Mouse (Mus musculus): ENCODE results near the gene Chadl. TPM values are rescaled to one million over a fixed set of nuclear protein-coding genes. Genes with fewer than 3 reads are reported as not detected.
A peak's percentile ranks its signal among the peaks of the same experiment; 100 is the strongest.

The Chadl gene
- total and polyA plus RNA-seq, 2 experiments from 2014 or later = 43.1 to 45.6 TPM

- Histone ChIP-seq H3K4me3 (ENCODE audit: low read length) (peak within 1 kb of the TSS; percentile 58), H3K27me3 (ENCODE audit: insufficient read depth, low read length) (no peaks in the 10 kb centered on the region), H3K36me3 (ENCODE audit: insufficient read depth, low read length) (peaks cover 17% of the 10 kb centered on the region), H3K4me2 (ENCODE audit: low read depth, low read length) (peak within 1 kb of the TSS; percentile 84), H3K9ac (replicated peaks; ENCODE audit: low read length) (peak within 1 kb of the TSS; percentile 61), H3K27ac (peak within 1 kb of the TSS; percentile 22; the same call in 1 of the 2 replicates), H3K9me3 (ENCODE audit: low read length) (no peaks in the 10 kb centered on the region), H3K4me1 (ENCODE audit: insufficient read depth, low read length) (no peaks in the 10 kb centered on the region)
- DNase-seq (ENCODE audit: low spot score) = peak; percentile 97
- peak; percentile 99 for ATAC-seq
- under 1% methylated on average over 55 of the region's 55 CpGs for WGBS
- TF ChIP-seq CTCF (IDR thresholded peaks at IDR 0.05; ENCODE audit: low read depth) = peak; percentile 43
Observed at GRCm38 (mm10) chr15:81663697-81664561, 33.2 kb downstream of the Chadl start, which contains the start of gene L3mbtl2. Gene L3mbtl2, plus strand, starts transcription at chr15:81663889.

GRCm38 (mm10) chr15:81663281-81663680 is 33.8 kb downstream of the Chadl start:
- no peaks in the 10 kb centered on the region for H3K4me1 ChIP-seq (ENCODE audit: insufficient read depth, low read length)
- peaks cover 10% of the 10 kb centered on the region; the same call in 1 of the 2 replicates for H3K36me3 ChIP-seq (ENCODE audit: insufficient read depth, low read length)

GRCm38 (mm10) chr15:81661701-81662100 is 35.4 kb downstream of the Chadl start:
- no peaks in the 10 kb centered on the region for H3K4me1 ChIP-seq (ENCODE audit: insufficient read depth, low read length)
- no peaks in the 10 kb centered on the region for H3K36me3 ChIP-seq (ENCODE audit: insufficient read depth, low read length)
- TF ChIP-seq CTCF (IDR thresholded peaks at IDR 0.05; ENCODE audit: low read depth) = no peak
- H3K27me3 ChIP-seq (ENCODE audit: insufficient read depth, low read length) = no peaks in the 10 kb centered on the region
- no peak overlapping the region for H3K9ac ChIP-seq (replicated peaks; ENCODE audit: low read length)
- no peak overlapping the region for H3K4me2 ChIP-seq (ENCODE audit: low read depth, low read length)
- ATAC-seq (no peak), DNase-seq (ENCODE audit: low spot score) (no peak)
- no peak overlapping the region for H3K27ac ChIP-seq
- no peaks in the 10 kb centered on the region for H3K9me3 ChIP-seq (ENCODE audit: low read length)
- H3K4me3 ChIP-seq (ENCODE audit: low read length) = no peak overlapping the region
- 91% methylated on average over 2 of the region's 2 CpGs for WGBS

More at GRCm38 (mm10) chr15:81663281-81663680, 33.8 kb downstream of the Chadl start:
- DNase-seq (ENCODE audit: low spot score) (no peak), ATAC-seq (no peak; the same call in 1 of the 2 replicates)
- Histone ChIP-seq H3K9ac (replicated peaks; ENCODE audit: low read length) (no peak overlapping the region), H3K27me3 (ENCODE audit: insufficient read depth, low read length) (no peaks in the 10 kb centered on the region), H3K4me2 (ENCODE audit: low read depth, low read length) (peak overlapping the region; percentile 84), H3K9me3 (ENCODE audit: low read length) (no peaks in the 10 kb centered on the region), H3K4me3 (ENCODE audit: low read length) (peak overlapping the region; percentile 58), H3K27ac (no peak overlapping the region)
- TF ChIP-seq CTCF (IDR thresholded peaks at IDR 0.05; ENCODE audit: low read depth) = no peak
- 62% methylated on average over 10 of the region's 10 CpGs for WGBS

GRCm38 (mm10) chr15:81650636-81651035 is 46.5 kb downstream of the Chadl start:
- peaks cover 51% of the 10 kb centered on the region for H3K36me3 ChIP-seq (ENCODE audit: insufficient read depth, low read length)
- WGBS = 51% methylated on average over 7 of the region's 7 CpGs

GRCm38 (mm10) chr15:81649516-81650455 is 47.3 kb downstream of the Chadl start:
- Histone ChIP-seq H3K27ac (no peak overlapping the region), H3K9me3 (ENCODE audit: low read length) (no peaks in the 10 kb centered on the region), H3K36me3 (ENCODE audit: insufficient read depth, low read length) (peaks cover 59% of the 10 kb centered on the region), H3K4me1 (ENCODE audit: insufficient read depth, low read length) (no peaks in the 10 kb centered on the region), H3K9ac (replicated peaks; ENCODE audit: low read length) (no peak overlapping the region), H3K4me2 (ENCODE audit: low read depth, low read length) (no peak overlapping the region), H3K27me3 (ENCODE audit: insufficient read depth, low read length) (no peaks in the 10 kb centered on the region), H3K4me3 (ENCODE audit: low read length) (no peak overlapping the region)
- 78% methylated on average over 8 of the region's 8 CpGs for WGBS
- 0 out of 2 replicates have a peak, but pooled peaks have one; percentile 18 for ATAC-seq
- peak; percentile 9 for DNase-seq (ENCODE audit: low spot score)
- no peak for TF ChIP-seq CTCF (IDR thresholded peaks at IDR 0.05; ENCODE audit: low read depth)

More at GRCm38 (mm10) chr15:81650636-81651035, 46.5 kb downstream of the Chadl start:
- no peaks in the 10 kb centered on the region for H3K4me1 ChIP-seq (ENCODE audit: insufficient read depth, low read length)
- no peak overlapping the region for H3K27ac ChIP-seq
- H3K4me2 ChIP-seq (ENCODE audit: low read depth, low read length) = no peak overlapping the region
- H3K9me3 ChIP-seq (ENCODE audit: low read length) = no peaks in the 10 kb centered on the region
- no peak overlapping the region for H3K4me3 ChIP-seq (ENCODE audit: low read length)
- H3K9ac ChIP-seq (replicated peaks; ENCODE audit: low read length) = no peak overlapping the region
- DNase-seq (ENCODE audit: low spot score) = peak; percentile 55
- TF ChIP-seq CTCF (IDR thresholded peaks at IDR 0.05; ENCODE audit: low read depth) = no peak
- 0 out of 2 replicates have a peak, but pooled peaks have one; percentile 24 for ATAC-seq
- H3K27me3 ChIP-seq (ENCODE audit: insufficient read depth, low read length) = no peaks in the 10 kb centered on the region

Other genes with a start within 250 kb of the Chadl start
- gene Rbx1, start 231.0 kb downstream of the Chadl start, total RNA-seq (2014; rRNA removed) = 122 and 127 TPM in 2 replicates
- gene Rbx1, start 231.0 kb downstream of the Chadl start, polyA plus RNA-seq (2015; fragmentation: Nextera tagmentation; extraction: Ambion mirVana) = 446 and 451 TPM in 2 replicates
- gene Ep300, start 111.9 kb downstream of the Chadl start, total RNA-seq (2014; rRNA removed) = 44.0 and 51.5 TPM in 2 replicates
- 12.9 and 13.1 TPM in 2 replicates for gene Ep300, start 111.9 kb downstream of the Chadl start, polyA plus RNA-seq (2015; fragmentation: Nextera tagmentation; extraction: Ambion mirVana)
- gene L3mbtl2, start 33.4 kb downstream of the Chadl start, total RNA-seq (2014; rRNA removed) = 29.9 and 31.4 TPM in 2 replicates
- gene L3mbtl2, start 33.4 kb downstream of the Chadl start, polyA plus RNA-seq (2015; fragmentation: Nextera tagmentation; extraction: Ambion mirVana) = 27.1 and 27.6 TPM in 2 replicates
- gene Zc3h7b, start 47.8 kb upstream of the Chadl start, total RNA-seq (2014; rRNA removed) = 136 and 148 TPM in 2 replicates
- 31.4 and 34.5 TPM in 2 replicates for gene Zc3h7b, start 47.8 kb upstream of the Chadl start, polyA plus RNA-seq (2015; fragmentation: Nextera tagmentation; extraction: Ambion mirVana)
- 147 and 151 TPM in 2 replicates for gene Rangap1, start 48.2 kb upstream of the Chadl start, total RNA-seq (2014; rRNA removed)
- 124 and 128 TPM in 2 replicates for gene Rangap1, start 48.2 kb upstream of the Chadl start, polyA plus RNA-seq (2015; fragmentation: Nextera tagmentation; extraction: Ambion mirVana)
- 62.5 and 64.1 TPM in 2 replicates for gene Tef, start 105.1 kb upstream of the Chadl start, total RNA-seq (2014; rRNA removed)
- 27.8 and 30.4 TPM in 2 replicates for gene Tef, start 105.1 kb upstream of the Chadl start, polyA plus RNA-seq (2015; fragmentation: Nextera tagmentation; extraction: Ambion mirVana)
- gene Tob2, start 161.5 kb upstream of the Chadl start, total RNA-seq (2014; rRNA removed) = 12.9 and 13.9 TPM in 2 replicates
- 14.0 and 14.5 TPM in 2 replicates for gene Tob2, start 161.5 kb upstream of the Chadl start, polyA plus RNA-seq (2015; fragmentation: Nextera tagmentation; extraction: Ambion mirVana)
- gene Phf5a, start 174.6 kb upstream of the Chadl start, total RNA-seq (2014; rRNA removed) = 29.0 and 29.7 TPM in 2 replicates
- 102 and 110 TPM in 2 replicates for gene Phf5a, start 174.6 kb upstream of the Chadl start, polyA plus RNA-seq (2015; fragmentation: Nextera tagmentation; extraction: Ambion mirVana)
- 536 and 538 TPM in 2 replicates for gene Aco2, start 175.0 kb upstream of the Chadl start, total RNA-seq (2014; rRNA removed)
- 298 and 299 TPM in 2 replicates for gene Aco2, start 175.0 kb upstream of the Chadl start, polyA plus RNA-seq (2015; fragmentation: Nextera tagmentation; extraction: Ambion mirVana)
- gene Polr3h, start 229.0 kb upstream of the Chadl start, total RNA-seq (2014; rRNA removed) = 47.2 and 48.7 TPM in 2 replicates
- 98.7 and 101 TPM in 2 replicates for gene Polr3h, start 229.0 kb upstream of the Chadl start, polyA plus RNA-seq (2015; fragmentation: Nextera tagmentation; extraction: Ambion mirVana)
- gene Csdc2, start 239.5 kb upstream of the Chadl start, total RNA-seq (2014; rRNA removed) = 178 and 188 TPM in 2 replicates
- gene Csdc2, start 239.5 kb upstream of the Chadl start, polyA plus RNA-seq (2015; fragmentation: Nextera tagmentation; extraction: Ambion mirVana) = 239 and 269 TPM in 2 replicates

All from hindbrain, postnatal 0 days (tissue).